Mouse (Mus musculus) ES-Bruce4 (cell line): ENCODE results near the gene Sycp1.

ENCODE experiments used
- CTCF ChIP-seq: IDR thresholded peaks from one replicate; pipeline ENCODE4 v1.8.1; 2011; ENCODE audit warnings: low read depth, low read length
- EP300 ChIP-seq: IDR thresholded peaks from 2 replicates; pipeline ENCODE4 v1.6.1; 2011; ENCODE audit warnings: low read depth, low read length; ENCODE audit not compliant: insufficient read depth
- POLR2A ChIP-seq: IDR thresholded peaks from one replicate; pipeline ENCODE4 v1.8.1; 2011; ENCODE audit warnings: low read length; ENCODE audit not compliant: insufficient read depth

DNA sequence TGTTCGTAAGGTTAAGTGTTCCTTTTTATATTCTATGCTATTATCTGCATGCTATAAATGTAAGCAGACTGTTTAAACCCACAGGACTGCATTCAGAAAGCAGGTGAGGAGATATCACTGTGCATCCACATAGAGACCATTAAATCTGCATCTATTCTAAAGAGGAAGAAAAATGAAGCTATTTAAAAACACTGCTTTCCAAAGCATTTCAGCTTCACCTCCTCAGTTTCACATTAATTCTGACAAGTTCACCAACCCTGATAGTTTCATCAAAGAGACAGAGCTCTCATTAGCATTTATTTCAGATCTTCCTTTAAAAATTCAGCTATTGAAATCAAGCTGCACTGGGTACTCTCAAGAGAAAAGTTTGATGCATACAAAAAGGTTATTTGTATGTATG, 2.2 kb upstream of the Sycp1 start:
- no peak for TF ChIP-seq EP300
- TF ChIP-seq CTCF: no peak
- no peak for TF ChIP-seq POLR2A
